In genomic region chr15:86835996-86836395, GRCm38 (mm10) we compare ENCODE assay signal across 8 mouse cellular contexts.
DNase-seq lines count a peak whose midpoint lies in the region; ATAC-seq and TF ChIP-seq lines count a peak whose summit lies in the region.

No protein-coding gene starts in this region.

- TF ChIP-seq POLR2A in olfactory bulb, adult 2 months (IDR thresholded peaks at IDR 0.05; ENCODE audit: insufficient read depth, low read depth, low read length), result no peak

- H3K27me3 ChIP-seq in forebrain, embryonic 15.5 days, result no peaks in the 10 kb centered on the region
- H3K27me3 ChIP-seq in forebrain, embryonic 10.5 days (ENCODE audit: poor library complexity, severe bottlenecking), result no peaks in the 10 kb centered on the region
- no peaks in the 10 kb centered on the region for H3K27me3 ChIP-seq in liver, embryonic 11.5 days (replicated peaks; ENCODE audit: control insufficient read depth, insufficient read depth, low read length)

- 29% methylated on average over 6 of the region's 6 CpGs for WGBS in forebrain, embryonic 15.5 days
- 52% methylated on average over 6 of the region's 6 CpGs for WGBS in forebrain, embryonic 10.5 days
- 8% methylated on average over 6 of the region's 6 CpGs for WGBS in olfactory bulb, adult 2 months
- WGBS in liver, embryonic 11.5 days, result 63% methylated on average over 6 of the region's 6 CpGs

- no peak for DNase-seq in forebrain, embryonic 10.5 days (ENCODE audit: extremely low spot score, low spot score)
- DNase-seq in layer of hippocampus, adult 9-11 months, result peak; percentile 52
- DNase-seq in layer of hippocampus, postnatal 25 days (ENCODE audit: extremely low spot score in 1 of 2, low spot score in 1 of 2), result no peak
- peak; percentile 28 to 41 for DNase-seq in frontal cortex, postnatal 14 days (ENCODE audit: low spot score in 2 of 2)
- no peak for DNase-seq in Muller cell, postnatal 12 days (ENCODE audit: inconsistent ontology term)
- no peak for DNase-seq in liver, embryonic 11.5 days (ENCODE audit: low spot score)

- H3K36me3 ChIP-seq in forebrain, embryonic 15.5 days, result no peaks in the 10 kb centered on the region
- no peaks in the 10 kb centered on the region for H3K36me3 ChIP-seq in forebrain, embryonic 10.5 days (replicated peaks)
- H3K36me3 ChIP-seq in liver, embryonic 11.5 days (ENCODE audit: control insufficient read depth, insufficient read depth, low read length), result no peaks in the 10 kb centered on the region

- no peak overlapping the region for H3K9ac ChIP-seq in forebrain, embryonic 15.5 days (replicated peaks)
- no peak overlapping the region for H3K9ac ChIP-seq in liver, embryonic 11.5 days (ENCODE audit: low read depth, low read length)

- ATAC-seq in forebrain, embryonic 15.5 days (replicated peaks), result no peak; the same call in 1 of the 2 replicates
- ATAC-seq in liver, embryonic 11.5 days (replicated peaks; ENCODE audit: low FRiP score), result no peak

- peak overlapping the region; percentile 64 for H3K27ac ChIP-seq in forebrain, embryonic 15.5 days (replicated peaks)
- H3K27ac ChIP-seq in forebrain, embryonic 10.5 days, result no peak overlapping the region
- H3K27ac ChIP-seq in olfactory bulb, adult 2 months (ENCODE audit: insufficient read depth, low read depth, low read length), result peak overlapping the region; percentile 96
- no peak overlapping the region for H3K27ac ChIP-seq in liver, embryonic 11.5 days (ENCODE audit: low read depth, low read length)

- H3K9me3 ChIP-seq in forebrain, embryonic 15.5 days, result no peaks in the 10 kb centered on the region
- no peaks in the 10 kb centered on the region for H3K9me3 ChIP-seq in forebrain, embryonic 10.5 days
- no peaks in the 10 kb centered on the region for H3K9me3 ChIP-seq in liver, embryonic 11.5 days (ENCODE audit: control insufficient read depth, low read length)

- H3K4me1 ChIP-seq in forebrain, embryonic 15.5 days, result peaks cover 5% of the 10 kb centered on the region; the same call in 1 of the 2 replicates
- peaks cover 8% of the 10 kb centered on the region for H3K4me1 ChIP-seq in forebrain, embryonic 10.5 days
- H3K4me1 ChIP-seq in olfactory bulb, adult 2 months (ENCODE audit: control insufficient read depth, insufficient read depth, low read length), result peaks cover 24% of the 10 kb centered on the region
- no peaks in the 10 kb centered on the region for H3K4me1 ChIP-seq in liver, embryonic 11.5 days (replicated peaks; ENCODE audit: control insufficient read depth, insufficient read depth, low read length)

- H3K4me3 ChIP-seq in forebrain, embryonic 15.5 days, result no peak overlapping the region
- H3K4me3 ChIP-seq in forebrain, embryonic 10.5 days, result no peak overlapping the region
- no peak overlapping the region for H3K4me3 ChIP-seq in olfactory bulb, adult 2 months (ENCODE audit: insufficient read depth, low read depth, low read length)
- H3K4me3 ChIP-seq in liver, embryonic 11.5 days (ENCODE audit: low read depth, low read length), result no peak overlapping the region

- no peak overlapping the region for H3K4me2 ChIP-seq in forebrain, embryonic 15.5 days (replicated peaks)
- H3K4me2 ChIP-seq in liver, embryonic 11.5 days, result no peak overlapping the region

- no peak for TF ChIP-seq CTCF in olfactory bulb, adult 2 months (IDR thresholded peaks at IDR 0.05; ENCODE audit: insufficient read depth, low read depth, low read length)

Comparison
In these comparisons a context has a peak if more than half of its experiments do, and no peak if none do; other contexts are left out.
1. H3K27ac ChIP-seq: peak in forebrain, embryonic 15.5 days (single experiment) and olfactory bulb, adult 2 months (single experiment); none in forebrain, embryonic 10.5 days (single experiment) and liver, embryonic 11.5 days (single experiment).
2. DNase-seq: peak in layer of hippocampus, adult 9-11 months (single experiment) and frontal cortex, postnatal 14 days (2 of 2); none in forebrain, embryonic 10.5 days (single experiment), layer of hippocampus, postnatal 25 days (0 of 2), Muller cell, postnatal 12 days (single experiment) and liver, embryonic 11.5 days (single experiment).